Mouse (Mus musculus) cortical plate, adult 2 months (tissue): ENCODE measurements around the gene Mrpl21.

Source experiments
- CTCF ChIP-seq: fragments of 200-500 bp; IDR thresholded peaks from 2 replicates; pipeline ENCODE4 v1.5.1; 2011; ENCODE audit warnings: mild to moderate bottlenecking, control low read depth, low read length; ENCODE audit not compliant: insufficient read depth; ENCODE audit errors: extremely low read depth
- POLR2A ChIP-seq: fragments of 200-500 bp; IDR thresholded peaks from 2 replicates; pipeline ENCODE4 v1.6.1; 2011; ENCODE audit warnings: mild to moderate bottlenecking, low read length, control low read depth; ENCODE audit not compliant: insufficient read depth; ENCODE audit errors: extremely low read depth

GRCm38 (mm10) chr19:3335917-3336316 lies 53.2 kb downstream of the Mrpl21 start:
- no peak for TF ChIP-seq CTCF
- TF ChIP-seq POLR2A: no peak
